Mouse (Mus musculus): Measurements from ENCODE around the gene Psmd11.

Gene Psmd11

DNA sequence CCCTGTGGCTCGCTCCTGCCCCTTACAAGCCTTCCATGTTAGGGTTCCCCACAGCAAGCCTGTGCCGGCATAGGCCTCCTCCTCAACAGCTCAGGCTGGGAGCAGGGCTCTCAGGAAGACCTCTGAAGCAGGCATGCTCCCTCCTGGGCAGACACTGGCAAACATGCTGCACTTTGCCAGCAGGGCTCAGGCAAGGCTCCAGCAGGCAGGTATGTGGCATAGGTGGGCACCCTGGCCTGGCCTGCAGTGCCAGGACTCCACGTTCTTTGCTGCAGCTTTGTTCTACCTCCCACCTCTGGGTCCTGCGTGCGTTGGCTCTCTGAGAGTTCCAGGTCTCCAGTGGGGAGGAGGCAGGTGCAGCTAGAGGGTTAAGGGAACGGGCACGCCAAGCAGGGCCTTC, 54.5 kb downstream of the Psmd11 start:
- WGBS, result 43% methylated on average over 7 of the region's 7 CpGs

GRCm38 (mm10) chr11:80483536-80484067, 55.2 kb downstream of the Psmd11 start:
- WGBS, result 59% methylated on average over 6 of the region's 6 CpGs

- WGBS, result 27% methylated on average over 12 of the region's 12 CpGs
Observed at GRCm38 (mm10) chr11:80484191-80484791, 55.9 kb downstream of the Psmd11 start.

DNA sequence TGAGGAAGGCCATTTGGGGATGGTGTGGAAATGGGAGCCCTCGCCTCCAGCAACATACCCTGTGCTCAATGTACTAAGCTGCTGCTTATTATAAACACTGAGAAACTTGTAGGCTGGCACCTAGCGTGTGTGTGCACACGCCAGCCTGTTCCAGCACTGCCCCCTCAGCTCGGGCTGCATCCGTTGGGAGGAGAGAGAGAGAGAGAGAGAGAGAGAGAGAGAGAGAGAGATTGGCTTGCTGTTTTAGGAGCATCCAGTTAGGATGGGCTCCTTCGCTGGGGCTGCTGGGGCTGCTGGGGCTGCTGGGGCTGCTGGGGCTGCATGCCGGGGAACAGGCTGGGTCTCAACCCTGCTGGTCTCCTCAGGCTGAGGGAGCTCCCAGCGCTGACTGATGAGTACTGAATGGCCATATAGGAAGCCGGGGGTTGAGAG, 56.7 kb downstream of the Psmd11 start:
- 44% methylated on average over 9 of the region's 9 CpGs for WGBS

- WGBS, result 52% methylated on average over 10 of the region's 10 CpGs
Observed at GRCm38 (mm10) chr11:80485622-80486206, 57.3 kb downstream of the Psmd11 start.

- WGBS, result 61% methylated on average over 15 of the region's 15 CpGs
Observed at GRCm38 (mm10) chr11:80487904-80488587, 59.6 kb downstream of the Psmd11 start.

- WGBS, result 29% methylated on average over 12 of the region's 12 CpGs
Observed at GRCm38 (mm10) chr11:80489172-80489881, 60.9 kb downstream of the Psmd11 start.

- WGBS, result 30% methylated on average over 5 of the region's 5 CpGs
Observed at GRCm38 (mm10) chr11:80489882-80490196, 61.4 kb downstream of the Psmd11 start.

DNA sequence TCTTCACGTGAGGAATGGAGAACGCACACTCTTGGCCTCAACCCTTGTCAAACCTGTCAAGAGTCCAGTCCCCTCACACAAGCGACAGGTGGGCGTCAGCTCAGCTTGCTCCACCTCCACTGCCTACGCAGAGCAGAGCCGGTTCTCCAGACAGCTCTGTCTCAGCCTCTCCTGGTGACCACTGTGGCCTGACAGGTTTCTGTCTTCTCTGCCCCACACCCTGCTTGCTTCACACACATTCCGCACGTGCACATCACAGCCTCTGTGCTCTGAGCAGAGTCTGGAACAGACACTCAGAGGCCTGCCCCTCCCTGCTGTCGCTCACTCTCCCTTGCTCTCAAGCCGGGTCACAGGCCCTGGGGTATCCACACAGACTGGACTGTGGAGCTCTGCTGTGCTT, 62.4 kb downstream of the Psmd11 start:
- 83% methylated on average over 10 of the region's 10 CpGs for WGBS

- 64% methylated on average over 5 of the region's 5 CpGs for WGBS
Observed at GRCm38 (mm10) chr11:80493186-80493585, 64.8 kb downstream of the Psmd11 start.

DNA sequence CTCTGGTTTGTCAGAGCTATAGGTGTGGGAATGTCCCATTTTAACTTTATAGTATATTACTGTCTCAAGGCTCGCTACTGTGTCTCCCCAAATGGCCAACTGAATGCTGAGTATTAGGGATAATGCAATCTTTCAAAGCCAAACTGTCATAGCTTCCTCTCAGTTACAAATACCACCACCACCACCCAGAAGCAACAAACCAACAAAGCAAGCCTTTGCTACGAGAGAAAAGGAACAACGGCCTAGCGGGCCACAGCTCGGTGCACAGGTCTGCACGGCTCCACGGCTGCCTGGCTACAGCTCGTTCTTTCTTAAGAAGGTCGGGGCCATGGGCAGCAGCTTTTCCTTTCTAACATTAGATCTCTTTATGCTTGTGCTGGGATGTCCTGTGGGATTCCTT, 66.4 kb downstream of the Psmd11 start:
- WGBS, result 69% methylated on average over 9 of the region's 9 CpGs

DNA sequence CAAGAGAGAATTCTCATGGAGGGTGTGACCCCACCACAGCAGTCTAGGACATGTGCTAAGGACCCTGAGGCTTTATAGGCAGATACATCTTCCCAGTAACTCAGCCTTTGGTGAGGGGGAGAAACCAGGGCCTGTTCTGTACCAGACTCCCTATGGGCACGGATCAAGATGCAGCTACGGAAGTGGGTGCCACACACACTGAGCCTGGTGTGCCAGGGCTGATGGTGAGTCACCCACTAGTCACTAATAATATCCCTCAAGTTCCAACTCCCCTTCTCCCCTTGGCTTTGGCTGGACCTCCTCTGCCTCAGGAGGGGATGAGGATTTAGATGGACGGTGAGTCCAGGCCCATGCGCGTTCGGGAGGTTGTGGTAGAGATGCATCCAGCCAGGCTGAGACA, 67.6 kb downstream of the Psmd11 start:
- WGBS, result 71% methylated on average over 6 of the region's 6 CpGs

DNA sequence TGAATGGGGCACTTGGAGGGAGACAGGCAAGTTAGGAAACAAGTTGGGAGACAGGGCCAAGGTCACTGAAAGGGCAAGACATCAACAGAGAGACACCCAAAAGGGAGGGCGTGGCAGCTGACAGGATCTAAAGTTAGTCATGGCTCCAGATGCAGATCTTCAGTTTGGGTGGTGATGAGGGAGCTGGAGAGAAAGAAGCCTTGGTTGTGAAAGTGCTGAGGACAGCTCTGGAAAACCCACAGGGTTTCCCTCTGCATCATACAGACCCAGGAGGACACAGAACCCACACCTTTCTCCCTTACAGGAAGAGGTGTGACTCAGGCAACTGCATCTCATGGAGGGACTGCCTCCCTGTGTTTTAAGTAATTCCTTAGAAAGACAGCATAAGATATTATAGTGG, 68.2 kb downstream of the Psmd11 start:
- 65% methylated on average over 1 of the region's 1 CpGs for WGBS

DNA sequence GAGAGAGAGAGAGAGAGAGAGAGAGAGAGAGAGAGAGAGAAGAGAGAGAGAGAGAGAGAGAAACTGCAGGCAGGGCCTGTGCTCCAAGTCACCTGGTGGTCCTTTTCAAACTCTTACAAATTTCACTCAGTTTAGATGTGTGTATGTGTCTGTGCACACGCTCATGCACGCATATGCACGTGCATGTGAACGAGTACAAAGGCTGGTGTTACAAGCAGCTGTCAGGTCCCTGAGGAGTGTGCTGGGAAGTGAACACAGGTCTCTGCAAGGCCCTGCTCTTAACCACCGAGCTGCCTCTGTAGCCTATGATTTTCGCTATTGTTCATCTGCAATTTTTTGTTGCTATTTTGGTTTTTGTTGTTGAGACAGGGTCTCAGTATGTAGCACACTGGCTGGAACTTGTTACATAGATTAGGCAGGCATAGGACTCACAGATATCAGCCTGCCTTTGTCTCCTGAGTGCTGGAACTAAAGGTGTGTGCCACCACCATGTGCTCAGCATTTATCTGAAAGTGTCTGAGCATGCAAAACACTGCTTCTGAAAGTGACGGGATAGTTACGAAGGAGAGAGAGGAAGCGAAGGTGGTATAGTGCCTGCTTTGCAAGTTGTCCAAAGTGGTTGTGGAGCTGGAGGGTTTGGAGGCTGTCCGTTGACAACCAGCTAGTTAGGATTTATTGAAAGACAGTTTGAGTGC, 69.0 kb downstream of the Psmd11 start:
- 73% methylated on average over 10 of the region's 10 CpGs for WGBS

DNA sequence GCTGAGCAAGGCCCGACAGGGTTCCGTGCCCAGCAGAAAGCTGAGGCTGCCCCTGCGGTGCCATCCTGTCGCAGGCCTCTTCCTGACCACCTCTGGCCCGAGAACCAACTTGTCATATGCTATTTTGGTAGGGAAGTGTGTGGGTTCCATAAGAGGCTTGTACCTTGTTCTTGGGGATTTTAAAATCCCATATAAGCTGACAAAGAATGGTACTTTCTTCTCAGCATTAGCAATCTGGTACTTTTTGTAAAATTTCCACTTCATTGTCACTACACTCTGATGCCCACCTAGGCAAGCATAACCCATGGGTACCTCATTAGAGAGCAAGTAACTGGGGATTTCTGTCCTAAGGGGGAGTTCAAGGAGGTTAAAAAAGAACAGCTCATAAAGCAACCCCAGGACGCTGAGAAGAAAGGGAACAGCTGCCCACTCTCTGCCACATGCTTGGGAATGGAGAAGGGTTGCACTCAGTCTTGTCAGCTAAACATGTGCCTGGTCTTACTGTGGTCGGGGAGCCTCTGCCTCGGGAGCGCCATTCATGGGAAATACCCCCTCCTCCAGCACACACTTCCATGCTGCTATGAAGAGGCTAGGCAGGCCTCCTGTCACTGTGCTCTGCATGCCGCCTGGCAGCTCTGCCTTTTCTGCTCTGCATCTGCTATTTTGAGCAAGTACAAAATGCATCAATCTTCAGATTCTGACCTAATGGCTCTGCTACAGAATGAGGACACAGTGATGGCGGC, 70.1 kb downstream of the Psmd11 start:
- WGBS, result 40% methylated on average over 11 of the region's 11 CpGs

- 69% methylated on average over 4 of the region's 4 CpGs for WGBS
Observed at GRCm38 (mm10) chr11:80499550-80499952, 71.1 kb downstream of the Psmd11 start.

GRCm38 (mm10) chr11:80503281-80503680, 74.9 kb downstream of the Psmd11 start:
- 61% methylated on average over 6 of the region's 6 CpGs for WGBS

DNA sequence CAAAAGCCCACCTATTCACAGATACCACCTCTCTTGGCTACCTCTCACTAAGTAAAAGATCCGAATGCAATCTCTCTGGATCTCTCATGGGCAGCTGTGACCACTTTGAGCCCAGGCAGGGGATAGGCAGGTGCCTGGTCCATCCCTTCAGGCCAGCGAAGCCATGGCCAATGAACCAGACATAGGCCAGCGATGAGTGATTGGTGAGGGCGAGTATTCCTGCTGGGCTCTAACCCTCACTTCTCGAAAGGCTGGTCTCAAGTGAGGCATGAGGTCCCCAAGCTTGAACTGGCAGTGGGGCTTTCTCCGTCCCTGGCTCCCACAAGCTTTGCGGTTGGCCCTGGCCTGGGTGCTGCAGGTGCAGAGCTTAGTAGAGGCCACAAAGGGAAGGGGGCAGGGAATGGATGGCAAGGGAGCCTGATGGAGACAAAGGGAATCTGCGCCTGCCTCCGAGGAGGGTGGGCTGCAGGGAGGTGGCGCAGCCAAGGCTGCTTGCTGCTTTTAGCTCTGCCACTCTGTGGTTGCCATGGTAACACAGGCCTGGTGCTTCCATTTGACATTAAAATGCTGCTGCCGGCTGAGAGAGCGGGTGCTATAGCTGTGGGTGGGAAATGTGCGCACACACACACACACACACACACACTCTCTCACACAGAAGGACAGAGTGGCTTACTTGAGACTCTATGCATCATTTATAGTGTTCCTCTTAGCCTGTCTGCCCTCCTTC, 75.5 kb downstream of the Psmd11 start:
- 36% methylated on average over 13 of the region's 13 CpGs for WGBS

- 32% methylated on average over 6 of the region's 6 CpGs for WGBS
Observed at GRCm38 (mm10) chr11:80504519-80505385, 76.3 kb downstream of the Psmd11 start.

Data from cerebral cortex, adult 2 months (tissue).